Mouse (Mus musculus): Measurements from ENCODE around the gene Lypd1. TPM values are rescaled to one million over a fixed set of nuclear protein-coding genes. Genes with fewer than 3 reads are reported as not detected.

Lypd1 gene
- polyA plus RNA-seq, 1 experiment from 2014 or later: 0.75 TPM

DNA sequence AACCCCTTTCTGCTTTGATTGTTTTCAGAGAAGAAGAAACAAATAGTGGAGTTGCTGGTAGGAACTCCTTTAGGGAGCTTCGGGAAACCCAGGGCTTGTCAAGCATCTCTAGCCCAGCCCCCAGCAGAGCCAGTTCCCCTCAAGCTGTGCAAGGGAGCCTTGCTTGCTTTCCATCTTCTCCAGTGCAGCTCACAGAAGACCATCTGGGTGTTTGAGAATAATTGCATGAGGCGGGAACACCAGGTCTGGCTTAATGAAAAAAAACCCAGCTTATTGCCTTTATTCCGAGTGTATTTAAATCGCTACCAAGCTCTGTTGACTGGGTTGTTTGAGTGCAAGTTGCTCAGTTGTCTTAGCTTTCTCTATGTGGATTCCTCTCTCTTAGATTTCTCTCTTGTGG, 89.3 kb downstream of the Lypd1 start:
- no peak overlapping the region for H3K4me2 ChIP-seq (ENCODE audit: low read depth, low read length)
- ATAC-seq (ENCODE audit: low read depth): no peak
- no peaks in the 10 kb centered on the region for H3K36me3 ChIP-seq (ENCODE audit: control insufficient read depth, insufficient read depth, low read length)
- H3K9ac ChIP-seq (ENCODE audit: low read length): no peak overlapping the region
- no peaks in the 10 kb centered on the region for H3K4me1 ChIP-seq (replicated peaks; ENCODE audit: control insufficient read depth, insufficient read depth, low read length)
- no peak overlapping the region for H3K27ac ChIP-seq (ENCODE audit: low read length)
- no peaks in the 10 kb centered on the region for H3K9me3 ChIP-seq (ENCODE audit: control insufficient read depth, low read length)
- H3K27me3 ChIP-seq (ENCODE audit: control insufficient read depth, insufficient read depth, low read depth, low read length): no peaks in the 10 kb centered on the region
- 76% methylated on average over 4 of the region's 4 CpGs for WGBS
- H3K4me3 ChIP-seq (ENCODE audit: low read length): no peak overlapping the region

DNA sequence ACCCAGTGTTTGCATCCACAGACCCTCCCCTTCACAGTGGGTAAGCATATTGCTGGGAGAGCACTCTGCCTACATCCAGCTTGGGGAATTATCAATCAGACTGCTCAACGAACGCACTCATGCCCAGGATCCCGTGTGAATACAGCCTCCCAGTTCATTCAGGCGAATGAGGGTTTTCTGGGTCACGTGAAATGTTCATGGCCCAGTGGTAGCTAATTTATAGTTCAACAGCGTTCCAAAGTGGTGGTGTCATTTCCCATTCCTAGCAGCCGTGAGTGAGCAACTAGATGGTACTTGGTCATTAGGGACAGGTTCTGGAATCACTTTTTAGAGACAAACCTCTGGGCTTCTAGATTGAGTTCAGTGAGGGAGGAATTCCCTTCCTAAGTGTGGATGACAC, 91.8 kb downstream of the Lypd1 start:
- Histone ChIP-seq H3K27me3 (ENCODE audit: control insufficient read depth, insufficient read depth, low read depth, low read length) (no peaks in the 10 kb centered on the region), H3K4me1 (replicated peaks; ENCODE audit: control insufficient read depth, insufficient read depth, low read length) (no peaks in the 10 kb centered on the region), H3K36me3 (ENCODE audit: control insufficient read depth, insufficient read depth, low read length) (no peaks in the 10 kb centered on the region), H3K9me3 (ENCODE audit: control insufficient read depth, low read length) (no peaks in the 10 kb centered on the region), H3K27ac (ENCODE audit: low read length) (no peak overlapping the region), H3K4me3 (ENCODE audit: low read length) (no peak overlapping the region), H3K9ac (ENCODE audit: low read length) (no peak overlapping the region), H3K4me2 (ENCODE audit: low read depth, low read length) (no peak overlapping the region)
- no peak for ATAC-seq (ENCODE audit: low read depth)
- WGBS: 88% methylated on average over 7 of the region's 7 CpGs

Other genes with a start within 250 kb of the Lypd1 start
- gene Gpr39, start 236.1 kb downstream of the Lypd1 start, polyA plus RNA-seq (2015; fragmentation: Nextera tagmentation; extraction: Ambion mirVana): 4.6 and 4.9 TPM in 2 replicates